Mouse (Mus musculus) bone marrow macrophage, adult 2 months (primary cell): ENCODE results near the gene Adat3.

Experiments
- CTCF ChIP-seq: IDR thresholded peaks from 2 replicates; pipeline ENCODE4 v1.5.1; 2012; ENCODE audit warnings: low read depth, mild to moderate bottlenecking, low read length, moderate library complexity
- POLR2A ChIP-seq: IDR thresholded peaks from 2 replicates; pipeline ENCODE4 v1.6.1; 2012; ENCODE audit warnings: mild to moderate bottlenecking, low read depth, low read length, borderline replicate concordance

GRCm38 (mm10) chr10:80627685-80628084 lies 25.0 kb downstream of the Adat3 start:
- TF ChIP-seq CTCF: no peak
- TF ChIP-seq POLR2A: no peak
